Mouse (Mus musculus): ENCODE measurements around the gene Ttc27. TPM values are rescaled to one million over a fixed set of nuclear protein-coding genes. Genes with fewer than 3 reads are reported as not detected.

The Ttc27 gene
- polyA plus RNA-seq, 1 experiment: 7.5 TPM

DNA sequence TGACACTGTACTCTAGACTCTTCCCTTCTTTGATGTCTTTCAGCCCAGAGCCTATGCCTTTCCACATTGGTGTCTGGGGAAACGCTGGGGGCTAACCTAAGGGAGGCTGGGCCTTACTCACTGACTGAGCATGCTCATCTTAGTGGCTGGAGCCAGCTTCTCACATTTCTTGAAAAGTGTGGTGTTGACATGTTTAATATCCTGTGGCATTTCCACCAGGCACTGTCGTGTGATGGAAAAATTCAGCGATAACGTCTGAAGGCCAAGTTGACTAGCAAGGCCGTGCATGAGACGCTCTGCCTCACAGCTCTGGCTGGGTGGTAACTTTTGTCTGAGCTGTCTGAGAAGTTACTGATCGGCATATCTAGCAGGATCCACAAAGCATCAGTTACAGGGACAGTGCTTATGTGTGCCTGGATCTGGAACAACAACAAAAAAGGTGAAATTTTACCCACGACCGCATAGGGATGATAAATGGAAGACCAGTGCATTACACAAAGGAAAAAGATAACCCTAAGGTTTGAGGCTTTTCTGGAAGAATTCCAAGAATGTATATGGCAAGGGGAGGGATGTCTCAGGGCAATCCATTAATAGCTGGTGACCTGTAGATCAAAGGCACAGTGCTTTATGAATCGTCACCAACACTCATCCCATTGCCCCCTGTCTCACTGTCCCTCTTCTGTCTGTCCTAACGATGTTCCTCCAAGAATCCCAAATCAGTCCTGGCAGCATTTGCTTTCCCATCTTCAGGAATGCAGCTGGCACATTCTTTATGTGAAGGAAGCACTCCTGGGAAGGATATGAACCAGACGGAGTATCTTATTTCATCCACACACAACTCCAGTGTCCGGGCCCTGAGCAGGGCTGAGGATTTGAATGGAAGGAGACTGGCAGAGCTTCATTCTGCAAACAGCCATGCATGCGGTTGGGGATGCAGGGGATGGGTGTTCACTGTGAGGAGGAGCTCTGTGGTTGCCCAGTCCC lies 152.9 kb downstream of the Ttc27 start:
- Histone ChIP-seq H3K27ac (replicated peaks; ENCODE audit: low read depth, low read length) (no peak overlapping the region), H3K4me1 (ENCODE audit: control insufficient read depth, insufficient read depth, insufficient read length, low read length) (peaks cover 22% of the 10 kb centered on the region), H3K4me3 (ENCODE audit: insufficient read depth, low read depth, low read length) (no peak overlapping the region)

DNA sequence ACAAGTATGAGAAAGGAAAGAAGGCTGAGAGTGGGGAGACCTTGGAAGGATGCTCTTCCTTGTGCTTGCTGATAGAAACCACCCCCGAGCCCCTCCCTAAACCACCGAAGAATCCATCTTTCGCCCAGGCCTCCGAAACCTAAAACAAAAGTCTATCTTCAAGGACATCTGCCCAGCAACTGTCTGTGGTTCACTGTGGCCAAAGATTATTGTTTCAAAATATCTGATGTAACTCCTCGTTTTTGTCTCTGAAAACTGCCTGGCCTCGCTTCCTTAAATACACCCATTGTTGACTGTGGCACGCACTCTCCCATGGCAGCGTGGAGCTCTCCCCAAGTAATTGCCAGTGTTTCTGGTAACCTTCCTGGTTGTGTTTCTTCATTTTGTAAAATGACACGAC lies 155.0 kb downstream of the Ttc27 start:
- Histone ChIP-seq H3K4me3 (ENCODE audit: insufficient read depth, low read depth, low read length) (no peak overlapping the region), H3K27ac (replicated peaks; ENCODE audit: low read depth, low read length) (no peak overlapping the region), H3K4me1 (ENCODE audit: control insufficient read depth, insufficient read depth, insufficient read length, low read length) (peaks cover 11% of the 10 kb centered on the region)

DNA sequence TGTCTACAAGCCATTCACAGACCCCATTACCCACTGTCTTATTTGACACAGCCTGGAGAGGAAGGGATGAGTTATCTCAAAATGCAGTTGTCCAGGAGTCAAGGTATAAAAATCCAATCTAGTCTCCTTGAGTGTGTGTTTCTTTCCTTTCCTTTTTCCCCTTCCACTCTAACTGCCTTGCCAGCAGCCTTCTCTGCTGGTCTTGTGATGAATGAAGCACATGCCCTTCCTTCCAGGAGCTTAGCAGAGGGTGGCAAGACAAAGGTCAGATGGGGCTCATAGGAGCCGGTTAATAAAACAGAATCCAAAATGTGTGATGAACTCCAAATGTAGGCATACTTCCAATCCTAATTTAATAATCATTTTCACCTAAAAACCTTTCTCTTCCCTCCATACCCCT lies 156.2 kb downstream of the Ttc27 start:
- no peak overlapping the region for H3K4me3 ChIP-seq (ENCODE audit: insufficient read depth, low read depth, low read length)
- no peak overlapping the region for H3K27ac ChIP-seq (replicated peaks; ENCODE audit: low read depth, low read length)
- peaks cover 11% of the 10 kb centered on the region for H3K4me1 ChIP-seq (ENCODE audit: control insufficient read depth, insufficient read depth, insufficient read length, low read length)

DNA sequence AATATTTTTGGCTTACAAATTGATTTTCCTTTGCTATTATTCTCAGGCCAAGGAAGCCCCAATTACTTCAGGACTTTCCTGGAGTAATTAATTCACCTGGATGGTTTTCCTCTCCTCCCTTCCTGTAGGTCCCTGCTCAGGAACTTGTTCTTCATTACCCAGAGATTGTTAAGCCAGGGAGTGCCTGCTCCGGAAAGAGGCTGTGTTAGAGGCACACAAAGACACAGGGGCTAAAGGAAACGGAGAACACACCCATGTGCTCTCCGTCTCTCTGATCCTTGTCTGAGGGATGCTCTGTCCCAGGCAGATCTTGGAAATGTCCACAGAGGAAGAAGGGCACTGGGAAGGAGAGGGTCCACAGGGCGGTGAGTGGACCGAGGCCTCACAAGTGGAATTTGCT lies 158.2 kb downstream of the Ttc27 start:
- Histone ChIP-seq H3K4me1 (ENCODE audit: control insufficient read depth, insufficient read depth, insufficient read length, low read length) (peaks cover 11% of the 10 kb centered on the region), H3K27ac (replicated peaks; ENCODE audit: low read depth, low read length) (no peak overlapping the region), H3K4me3 (ENCODE audit: insufficient read depth, low read depth, low read length) (no peak overlapping the region)

DNA sequence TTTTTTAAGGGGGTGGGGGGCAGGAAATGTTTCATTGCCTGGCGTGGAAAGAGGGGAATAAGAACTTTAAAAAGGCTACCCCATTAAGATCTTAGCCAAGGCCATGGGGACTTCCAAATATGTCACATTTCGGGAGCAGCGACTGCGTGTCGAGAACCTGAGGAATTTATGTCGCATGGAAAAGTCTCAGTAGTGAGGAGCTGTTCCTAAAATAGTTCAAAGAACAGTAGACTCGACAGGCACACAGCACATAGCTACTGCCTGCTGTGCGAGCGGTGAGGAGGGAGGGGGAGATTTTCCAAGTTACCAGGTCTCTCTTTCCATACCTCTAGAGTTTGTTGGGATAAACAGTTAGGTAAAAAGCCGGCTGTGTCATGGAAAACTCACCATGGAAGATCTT lies 159.4 kb downstream of the Ttc27 start:
- H3K4me1 ChIP-seq (ENCODE audit: control insufficient read depth, insufficient read depth, insufficient read length, low read length): peaks cover 11% of the 10 kb centered on the region
- no peak overlapping the region for H3K27ac ChIP-seq (replicated peaks; ENCODE audit: low read depth, low read length)
- no peak overlapping the region for H3K4me3 ChIP-seq (ENCODE audit: insufficient read depth, low read depth, low read length)

DNA sequence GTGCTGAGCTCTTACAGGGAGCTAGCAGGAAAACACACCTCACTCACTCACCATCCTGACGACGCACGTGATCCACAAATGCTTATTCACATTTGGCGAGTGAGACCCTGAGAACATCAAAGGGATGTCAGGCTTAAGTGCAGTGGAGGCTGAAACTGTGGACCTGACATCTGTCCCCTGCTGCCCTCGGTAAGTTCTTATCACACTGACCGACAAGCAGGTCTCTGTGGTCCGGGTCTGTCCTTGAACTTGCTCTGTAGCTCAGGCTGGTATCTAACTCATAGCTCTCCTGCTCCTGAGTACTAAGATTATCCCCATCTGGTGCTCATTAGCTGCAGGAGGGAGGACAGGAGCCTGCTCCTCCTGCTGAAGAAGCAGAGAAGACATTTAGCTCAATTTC lies 162.2 kb downstream of the Ttc27 start:
- Histone ChIP-seq H3K4me3 (ENCODE audit: insufficient read depth, low read depth, low read length) (no peak overlapping the region), H3K4me1 (ENCODE audit: control insufficient read depth, insufficient read depth, insufficient read length, low read length) (peaks cover 6% of the 10 kb centered on the region), H3K27ac (replicated peaks; ENCODE audit: low read depth, low read length) (no peak overlapping the region)

DNA sequence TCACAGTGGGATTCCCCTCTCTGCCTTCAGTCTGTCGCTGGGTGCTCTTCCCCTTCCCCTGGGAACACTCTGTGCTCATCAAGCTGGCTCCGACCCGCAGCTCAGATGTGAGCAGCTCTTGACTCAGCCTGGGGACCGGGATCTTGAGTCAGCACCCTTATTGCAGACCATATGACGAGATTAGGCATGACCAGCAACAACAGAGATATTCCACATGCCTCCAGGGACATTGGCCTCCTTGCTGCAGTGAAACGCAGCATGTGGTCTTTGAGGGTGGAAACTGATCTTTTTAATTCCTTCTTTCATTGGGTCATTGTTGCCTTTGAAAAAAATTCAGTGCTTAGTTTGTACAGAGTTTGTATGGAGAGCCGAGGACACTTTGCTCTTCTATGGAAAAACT lies 169.5 kb downstream of the Ttc27 start:
- Histone ChIP-seq H3K4me1 (ENCODE audit: control insufficient read depth, insufficient read depth, insufficient read length, low read length) (no peaks in the 10 kb centered on the region), H3K4me3 (ENCODE audit: insufficient read depth, low read depth, low read length) (no peak overlapping the region), H3K27ac (replicated peaks; ENCODE audit: low read depth, low read length) (no peak overlapping the region)

DNA sequence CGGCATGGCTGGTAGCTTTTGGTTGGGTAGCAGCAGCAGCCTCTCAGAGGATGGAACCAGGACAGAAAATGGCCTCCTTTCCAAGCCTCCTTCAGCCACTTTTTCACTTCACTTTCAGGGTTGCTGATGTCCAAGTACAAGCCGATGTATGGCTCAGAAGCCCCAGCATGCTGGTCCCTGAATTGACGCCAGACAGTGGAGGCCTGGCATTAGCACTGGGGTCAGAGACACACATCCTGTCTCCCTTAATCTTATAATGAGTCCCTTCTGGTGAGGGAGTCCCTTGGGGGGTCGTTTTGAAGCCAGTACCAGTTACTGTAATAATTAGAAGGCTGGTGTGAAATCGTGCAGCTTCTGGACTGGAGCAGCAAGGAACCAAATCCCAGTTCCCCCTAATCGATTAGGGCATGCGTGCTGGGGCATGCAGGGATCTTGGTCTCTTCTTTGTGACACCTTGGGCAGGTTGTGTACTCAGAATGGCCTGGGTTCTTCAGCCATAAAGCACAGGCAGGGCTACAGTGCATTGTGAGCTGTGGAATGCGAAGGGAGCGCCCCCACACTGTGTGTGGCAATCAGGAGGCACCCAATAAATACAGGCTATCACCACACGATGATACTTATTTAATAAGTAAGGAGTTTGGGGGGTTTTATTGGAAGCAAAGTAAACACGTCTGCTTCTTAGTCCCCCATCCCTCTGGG lies 171.5 kb downstream of the Ttc27 start:
- no peak overlapping the region for H3K27ac ChIP-seq (replicated peaks; ENCODE audit: low read depth, low read length)
- no peak overlapping the region for H3K4me3 ChIP-seq (ENCODE audit: insufficient read depth, low read depth, low read length)
- H3K4me1 ChIP-seq (ENCODE audit: control insufficient read depth, insufficient read depth, insufficient read length, low read length): no peaks in the 10 kb centered on the region

DNA sequence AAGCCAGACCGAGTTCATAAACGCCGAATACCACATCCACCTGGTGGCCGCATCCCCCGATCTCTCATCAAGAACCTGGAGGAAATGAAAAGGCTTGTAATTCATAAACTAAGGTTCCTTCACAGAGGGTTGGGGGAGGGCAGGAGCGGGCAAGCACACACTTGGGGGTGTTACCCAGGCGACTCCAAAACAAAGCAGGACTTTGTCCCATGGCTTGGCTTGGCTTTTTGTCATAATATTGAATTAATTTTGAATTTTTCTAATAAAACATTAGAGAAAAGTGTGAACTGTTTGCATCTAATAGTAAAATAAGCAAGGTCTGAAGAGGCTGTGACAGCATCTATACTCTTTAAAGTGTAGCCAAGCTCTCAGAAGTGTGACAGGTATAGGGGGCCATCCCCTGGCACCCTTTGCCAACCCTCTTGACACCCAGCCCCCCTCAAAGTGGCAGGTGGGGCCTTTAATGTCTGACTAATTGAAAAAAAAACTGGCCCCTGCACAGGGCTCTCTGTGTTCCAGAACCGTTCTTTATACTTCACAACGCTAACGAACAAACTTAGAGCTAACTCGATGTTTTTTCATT lies 172.1 kb downstream of the Ttc27 start:
- no peak overlapping the region for H3K27ac ChIP-seq (replicated peaks; ENCODE audit: low read depth, low read length)
- no peak overlapping the region for H3K4me3 ChIP-seq (ENCODE audit: insufficient read depth, low read depth, low read length)
- no peaks in the 10 kb centered on the region for H3K4me1 ChIP-seq (ENCODE audit: control insufficient read depth, insufficient read depth, insufficient read length, low read length)

DNA sequence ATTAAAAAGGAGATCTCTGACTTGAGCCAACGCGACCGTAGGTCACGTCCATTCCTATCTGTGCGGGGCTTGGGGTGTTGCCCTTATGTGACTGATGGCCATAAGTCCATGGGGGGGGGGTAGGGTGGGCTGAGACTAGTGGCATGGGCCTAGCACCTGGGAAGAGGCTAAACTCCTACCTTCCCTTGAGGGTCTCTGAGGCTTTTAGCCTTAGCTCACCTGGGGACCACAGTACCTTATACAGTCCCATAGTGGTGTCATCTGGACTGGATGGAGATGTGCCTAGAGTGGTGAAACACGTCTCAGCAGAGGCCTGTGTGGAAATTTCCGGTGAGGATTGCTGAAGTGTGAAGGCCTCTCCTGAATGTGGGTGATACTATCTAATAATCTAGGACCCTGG lies 184.9 kb downstream of the Ttc27 start:
- Histone ChIP-seq H3K27ac (replicated peaks; ENCODE audit: low read depth, low read length) (no peak overlapping the region), H3K4me3 (ENCODE audit: insufficient read depth, low read depth, low read length) (no peak overlapping the region), H3K4me1 (ENCODE audit: control insufficient read depth, insufficient read depth, insufficient read length, low read length) (no peaks in the 10 kb centered on the region)

DNA sequence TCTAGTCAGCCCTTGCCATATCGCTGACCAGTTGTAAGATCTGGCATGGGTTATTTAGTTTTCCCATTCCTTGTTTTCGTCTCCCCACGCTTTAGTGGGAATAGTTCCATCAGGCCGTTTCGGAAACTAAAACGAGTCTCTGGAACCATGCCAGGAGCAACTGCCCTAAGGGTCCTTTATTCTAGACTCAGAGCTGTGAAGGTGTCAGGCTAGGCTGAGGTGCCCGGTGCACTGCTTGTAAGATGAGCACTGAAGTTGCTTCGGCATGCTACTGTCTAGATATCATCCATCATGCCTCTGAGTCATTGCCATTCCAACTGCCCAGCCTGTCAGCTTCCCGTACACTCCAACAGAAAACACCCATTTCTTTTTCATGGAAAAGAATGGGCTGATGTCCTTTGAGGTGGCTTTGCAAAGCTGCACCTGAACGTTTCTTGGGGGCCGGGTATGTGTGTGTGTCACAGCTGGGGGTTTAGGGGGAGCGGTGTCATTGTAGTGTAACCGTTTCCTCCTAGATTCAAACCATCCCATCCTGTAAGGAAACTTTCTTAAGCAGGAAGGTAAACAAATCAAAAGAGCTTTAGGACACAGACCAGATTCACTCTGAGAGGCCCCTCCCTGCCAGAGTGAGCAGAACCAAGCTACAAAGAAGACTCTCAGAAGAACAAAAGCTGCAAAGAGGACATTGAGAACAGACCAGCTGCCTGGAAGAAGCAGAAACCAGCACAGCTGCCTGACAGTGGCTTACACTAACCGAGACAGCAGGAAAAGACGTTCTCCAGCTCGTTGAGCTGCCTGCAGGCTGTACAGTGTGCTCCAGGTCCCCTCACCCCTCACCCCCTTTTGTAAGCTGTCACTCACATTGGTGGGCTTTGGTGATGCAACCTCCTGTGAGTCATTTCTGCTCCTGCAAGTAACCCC lies 186.1 kb downstream of the Ttc27 start:
- Histone ChIP-seq H3K27ac (replicated peaks; ENCODE audit: low read depth, low read length) (no peak overlapping the region), H3K4me3 (ENCODE audit: insufficient read depth, low read depth, low read length) (no peak overlapping the region), H3K4me1 (ENCODE audit: control insufficient read depth, insufficient read depth, insufficient read length, low read length) (no peaks in the 10 kb centered on the region)

DNA sequence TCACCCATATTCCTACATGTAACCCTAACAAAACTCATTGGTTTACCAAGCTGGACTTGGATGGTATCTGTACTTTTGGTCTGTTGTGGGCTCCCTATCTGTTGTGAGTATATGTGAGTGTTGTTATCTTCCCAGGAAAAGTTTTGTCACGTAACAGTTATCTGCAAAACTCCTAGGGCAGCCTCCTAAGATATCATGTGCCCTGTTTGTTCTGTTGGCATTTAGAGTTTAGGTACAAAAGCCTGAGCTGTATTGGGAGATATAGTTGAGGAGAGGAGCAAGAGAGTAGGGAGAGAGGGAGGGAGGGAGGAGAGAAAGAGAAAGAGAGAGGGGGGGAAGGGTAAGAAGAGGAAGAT lies 186.8 kb downstream of the Ttc27 start:
- Histone ChIP-seq H3K4me3 (ENCODE audit: insufficient read depth, low read depth, low read length) (no peak overlapping the region), H3K4me1 (ENCODE audit: control insufficient read depth, insufficient read depth, insufficient read length, low read length) (no peaks in the 10 kb centered on the region), H3K27ac (replicated peaks; ENCODE audit: low read depth, low read length) (no peak overlapping the region)

DNA sequence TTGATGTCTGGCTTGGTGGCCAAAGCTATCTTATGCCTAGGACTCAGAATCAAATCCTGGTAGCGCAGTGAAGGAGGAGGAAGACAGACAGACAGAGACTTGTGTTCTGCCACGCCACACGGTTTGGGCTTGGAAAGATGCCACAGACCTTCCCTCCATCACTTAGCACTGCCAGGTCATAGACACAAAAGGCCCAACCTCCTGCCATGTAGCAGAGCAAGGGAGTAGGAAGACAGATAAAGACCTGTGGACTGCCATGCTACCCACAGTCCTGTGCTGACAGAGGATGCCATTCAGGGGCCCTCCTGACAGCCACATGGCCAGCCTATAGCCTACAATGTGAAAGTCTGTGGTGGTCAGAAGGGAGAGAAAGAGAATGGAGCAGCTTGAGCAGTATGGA lies 187.4 kb downstream of the Ttc27 start:
- Histone ChIP-seq H3K4me3 (ENCODE audit: insufficient read depth, low read depth, low read length) (no peak overlapping the region), H3K27ac (replicated peaks; ENCODE audit: low read depth, low read length) (no peak overlapping the region), H3K4me1 (ENCODE audit: control insufficient read depth, insufficient read depth, insufficient read length, low read length) (no peaks in the 10 kb centered on the region)

DNA sequence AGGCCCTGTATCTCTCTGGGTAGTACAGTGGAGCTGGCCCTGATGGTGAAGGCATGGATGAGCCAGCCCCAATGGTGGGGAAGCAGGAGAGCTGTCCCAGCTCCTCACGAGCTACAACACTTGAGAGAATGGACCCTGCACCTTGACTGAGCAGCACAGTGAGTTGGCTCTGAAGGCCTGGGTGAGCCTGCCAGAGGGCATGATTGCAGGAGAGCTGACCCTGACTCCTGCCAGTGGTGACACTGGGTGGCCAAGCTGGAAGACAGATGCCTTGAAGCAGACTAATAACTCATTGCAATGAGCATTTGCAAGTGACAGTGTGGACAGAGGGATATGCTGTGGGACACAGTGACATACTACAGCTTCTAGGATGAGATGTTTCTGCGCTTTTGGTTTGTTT lies 195.5 kb downstream of the Ttc27 start:
- no peak overlapping the region for H3K27ac ChIP-seq (replicated peaks; ENCODE audit: low read depth, low read length)
- no peaks in the 10 kb centered on the region for H3K4me1 ChIP-seq (ENCODE audit: control insufficient read depth, insufficient read depth, insufficient read length, low read length)
- H3K4me3 ChIP-seq (ENCODE audit: insufficient read depth, low read depth, low read length): no peak overlapping the region

All from brown adipose tissue, adult 24 weeks (tissue).